Mouse (Mus musculus) E14TG2a.4 (cell line): Measurements from ENCODE around the gene Stk32b.

Experiments
- CTCF ChIP-seq: conservative IDR thresholded peaks from 2 replicates; pipeline ENCODE4 v1.5.1; 2014; ENCODE audit warnings: low read length
- NANOG ChIP-seq: IDR thresholded peaks from 2 replicates; pipeline ENCODE4 v1.6.1; 2014; ENCODE audit warnings: borderline replicate concordance, low read length, mixed read lengths
- POU5F1 ChIP-seq: IDR thresholded peaks from 2 replicates; pipeline ENCODE4 v1.6.1; 2014; ENCODE audit warnings: low read length, borderline replicate concordance

DNA sequence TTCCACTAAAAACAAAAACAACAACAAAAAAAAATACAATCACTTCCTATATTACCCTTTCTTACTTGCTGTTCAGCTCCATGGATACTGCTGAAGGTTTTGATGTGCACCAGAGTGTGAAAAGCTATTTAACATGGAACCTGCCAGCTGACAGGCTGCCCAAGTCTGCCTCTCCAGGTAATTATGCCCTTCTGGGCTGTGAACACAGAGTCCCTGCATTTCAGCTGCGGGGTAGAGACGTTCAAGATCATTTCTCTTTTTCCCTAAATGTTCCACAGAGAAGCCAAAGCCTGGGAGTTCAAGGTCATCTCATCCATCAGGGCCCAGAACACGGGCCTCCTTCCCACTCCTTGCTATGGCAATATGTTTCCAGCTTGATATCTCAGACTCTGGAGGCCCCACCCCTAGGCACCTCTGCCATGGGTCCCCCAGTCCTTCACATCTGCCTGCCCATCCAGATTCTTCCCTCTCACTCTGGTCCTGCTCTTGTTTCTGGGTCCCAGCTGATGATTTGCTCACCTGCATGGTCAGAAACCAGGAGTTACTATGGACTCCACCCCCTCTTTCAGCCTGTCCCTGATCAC, 244.9 kb downstream of the Stk32b start:
- no peak for TF ChIP-seq CTCF
- TF ChIP-seq POU5F1, result no peak
- TF ChIP-seq NANOG, result no peak
